In genomic region chrX:134614306-134614705, GRCm38 (mm10) we compare ENCODE assay signal across 10 mouse cellular contexts. TPM values are rescaled to one million over a fixed set of nuclear protein-coding genes. Genes with fewer than 3 reads are reported as not detected.
DNase-seq lines count a peak whose midpoint lies in the region; ATAC-seq and TF ChIP-seq lines count a peak whose summit lies in the region.
"Had no signal": no experiment of that assay in that cellular context is flagged by ENCODE, and none has a peak within 500 bp of the region (broad histone marks: within the 10 kb centered on the region; RNA-seq: fewer than 3 reads in every experiment).

No protein-coding gene starts in this region.

- no peak overlapping the region for H3K4me3 ChIP-seq in liver, adult 2 months (ENCODE audit: insufficient read depth, low read depth, low read length)
- H3K4me3 ChIP-seq in liver, embryonic 11.5 days (ENCODE audit: low read depth, low read length): no peak overlapping the region
- no peak overlapping the region for H3K4me3 ChIP-seq in bone marrow, adult 2 months (replicated peaks; ENCODE audit: control insufficient read depth, low read depth, low read length)
- H3K4me3 ChIP-seq: hindbrain, embryonic 15.5 days had no signal

- no peaks in the 10 kb centered on the region for H3K4me1 ChIP-seq in liver, adult 2 months (ENCODE audit: control insufficient read depth, insufficient read depth, low read length)
- H3K4me1 ChIP-seq in liver, embryonic 11.5 days (replicated peaks; ENCODE audit: control insufficient read depth, insufficient read depth, low read length): 0 out of 2 replicates have a peak, but pooled peaks cover 2% of the 10 kb centered on the region
- H3K4me1 ChIP-seq in bone marrow, adult 2 months (ENCODE audit: control insufficient read depth, insufficient read depth, low read length): no peaks in the 10 kb centered on the region
- H3K4me1 ChIP-seq: hindbrain, embryonic 15.5 days had no signal

- DNase-seq in cerebellum, postnatal 10 days: peak; percentile 25 to 36
- DNase-seq in cerebellum, postnatal 4 days (ENCODE audit: low spot score in 2 of 2): no peak
- no peak for DNase-seq in liver, adult 2 months (ENCODE audit: extremely low read depth, low read depth, low spot score)
- no peak for DNase-seq in liver, embryonic 11.5 days (ENCODE audit: low spot score)
- DNase-seq in spleen, postnatal 10 days (ENCODE audit: low spot score in 2 of 2): peak; percentile 28 to 60
- no peak for DNase-seq in left cerebral cortex, adult 9 months (ENCODE audit: low spot score in 2 of 2)
- DNase-seq in embryo, embryonic 10 days (ENCODE audit: low spot score): no peak
- DNase-seq: heart, adult 11 months had no signal

- 65% methylated on average over 2 of the region's 2 CpGs for WGBS in liver, adult 2 months
- WGBS in liver, embryonic 11.5 days: 49% methylated on average over 2 of the region's 2 CpGs
- 64% methylated on average over 2 of the region's 2 CpGs for WGBS in bone marrow, adult 2 months

- no peaks in the 10 kb centered on the region for H3K9me3 ChIP-seq in liver, embryonic 11.5 days (ENCODE audit: control insufficient read depth, low read length)
- H3K9me3 ChIP-seq: hindbrain, embryonic 15.5 days had no signal

- no peaks in the 10 kb centered on the region for H3K36me3 ChIP-seq in liver, adult 2 months (ENCODE audit: control insufficient read depth, insufficient read depth, low read length)
- H3K36me3 ChIP-seq in liver, embryonic 11.5 days (ENCODE audit: control insufficient read depth, insufficient read depth, low read length): no peaks in the 10 kb centered on the region
- H3K36me3 ChIP-seq: hindbrain, embryonic 15.5 days had no signal

- H3K27me3 ChIP-seq in liver, adult 2 months (ENCODE audit: control insufficient read depth, insufficient read depth, low read length): no peaks in the 10 kb centered on the region
- no peaks in the 10 kb centered on the region for H3K27me3 ChIP-seq in liver, embryonic 11.5 days (replicated peaks; ENCODE audit: control insufficient read depth, insufficient read depth, low read length)
- H3K27me3 ChIP-seq: hindbrain, embryonic 15.5 days had no signal

- no peaks in the 10 kb centered on the region for H3K79me2 ChIP-seq in liver, adult 2 months (ENCODE audit: control insufficient read depth, insufficient read depth, low read length)

- ATAC-seq in liver, embryonic 11.5 days (replicated peaks; ENCODE audit: low FRiP score): no peak

- no peak overlapping the region for H3K9ac ChIP-seq in liver, adult 2 months (ENCODE audit: low read depth, low read length)
- H3K9ac ChIP-seq in liver, embryonic 11.5 days (ENCODE audit: low read depth, low read length): no peak overlapping the region
- H3K9ac ChIP-seq: hindbrain, embryonic 15.5 days had no signal

- H3K27ac ChIP-seq in liver, adult 2 months (replicated peaks; ENCODE audit: insufficient read depth, low read depth, low read length): no peak overlapping the region
- no peak overlapping the region for H3K27ac ChIP-seq in liver, embryonic 11.5 days (ENCODE audit: low read depth, low read length)
- no peak overlapping the region for H3K27ac ChIP-seq in bone marrow, adult 2 months (ENCODE audit: control insufficient read depth, insufficient read depth, low read depth, low read length, poor library complexity)
- H3K27ac ChIP-seq: hindbrain, embryonic 15.5 days had no signal

- TF ChIP-seq POLR2A in liver, adult 2 months (IDR thresholded peaks at IDR 0.05; ENCODE audit: extremely low read depth, insufficient read depth, low read length): no peak
- TF ChIP-seq POLR2A in bone marrow, adult 2 months (IDR thresholded peaks at IDR 0.05; ENCODE audit: borderline replicate concordance, control insufficient read depth, low read depth, low read length): no peak

- peak; percentile 36 for TF ChIP-seq CTCF in liver, adult 2 months (IDR thresholded peaks at IDR 0.05; ENCODE audit: low read depth, low read length)
- peak; percentile 31 for TF ChIP-seq CTCF in bone marrow, adult 2 months (IDR thresholded peaks at IDR 0.05; ENCODE audit: control insufficient read depth, insufficient read depth, low read length)

- H3K4me2 ChIP-seq in liver, embryonic 11.5 days: no peak overlapping the region
- H3K4me2 ChIP-seq: hindbrain, embryonic 15.5 days had no signal

RNA-seq across cellular contexts. Expression of gene Hnrnph2, which starts 13.3 kb away (rescaled TPM):
- total RNA-seq in liver, adult 2 months (2014; rRNA removed): 33.6 and 42.8 TPM in 2 replicates
- polyA plus RNA-seq in liver, adult 2 months (2012; rRNA removed): 6.7 and 9.0 TPM in 2 replicates
- polyA plus RNA-seq in liver, embryonic 11.5 days (2014; fragmentation: Nextera tagmentation; extraction: Ambion mirVana): 134 and 153 TPM in 2 replicates
- 50.4 and 53.5 TPM in 2 replicates for polyA plus RNA-seq in bone marrow, adult 2 months (2011; ENCODE audit: insufficient read depth, insufficient read length, low replicate concordance, missing spikeins)

RNA-seq across cellular contexts. Expression of gene Gla, which starts 13.4 kb away (rescaled TPM):
- total RNA-seq in liver, adult 2 months (2014; rRNA removed): 5.2 and 5.7 TPM in 2 replicates
- 1.2 and 1.6 TPM in 2 replicates for polyA plus RNA-seq in liver, adult 2 months (2012; rRNA removed)
- 8.4 and 8.9 TPM in 2 replicates for polyA plus RNA-seq in liver, embryonic 11.5 days (2014; fragmentation: Nextera tagmentation; extraction: Ambion mirVana)
- 1.5 and 6.8 TPM in 2 replicates for polyA plus RNA-seq in bone marrow, adult 2 months (2011; ENCODE audit: insufficient read depth, insufficient read length, low replicate concordance, missing spikeins)

RNA-seq across cellular contexts. Expression of gene Rpl36a, which starts 28.9 kb away (rescaled TPM):
- total RNA-seq in liver, adult 2 months (2014; rRNA removed): 349 and 403 TPM in 2 replicates
- 77.1 and 85.4 TPM in 2 replicates for polyA plus RNA-seq in liver, adult 2 months (2012; rRNA removed)
- polyA plus RNA-seq in liver, embryonic 11.5 days (2014; fragmentation: Nextera tagmentation; extraction: Ambion mirVana): 539 and 608 TPM in 2 replicates
- polyA plus RNA-seq in bone marrow, adult 2 months (2011; ENCODE audit: insufficient read depth, insufficient read length, low replicate concordance, missing spikeins): 431 and 606 TPM in 2 replicates

RNA-seq across cellular contexts. Expression of gene Btk, which starts 30.9 kb away (rescaled TPM):
- total RNA-seq in liver, adult 2 months (2014; rRNA removed): 0.83 and 0.87 TPM in 2 replicates
- 0.25 and 0.35 TPM in 2 replicates for polyA plus RNA-seq in liver, adult 2 months (2012; rRNA removed)
- polyA plus RNA-seq in liver, embryonic 11.5 days (2014; fragmentation: Nextera tagmentation; extraction: Ambion mirVana): 40.2 and 43.5 TPM in 2 replicates
- 43.9 and 79.4 TPM in 2 replicates for polyA plus RNA-seq in bone marrow, adult 2 months (2011; ENCODE audit: insufficient read depth, insufficient read length, low replicate concordance, missing spikeins)

Comparison
In these comparisons a context has a peak if more than half of its experiments do, and no peak if none do; other contexts are left out.
1. DNase-seq: peak in cerebellum, postnatal 10 days (2 of 2) and spleen, postnatal 10 days (2 of 2); none in cerebellum, postnatal 4 days (0 of 2), liver, adult 2 months (single experiment), liver, embryonic 11.5 days (single experiment), left cerebral cortex, adult 9 months (0 of 2) and embryo, embryonic 10 days (single experiment).